Mouse (Mus musculus) liver, embryonic 11.5 days (tissue): Measurements from ENCODE around the gene Sstr1. TPM values are rescaled to one million over a fixed set of nuclear protein-coding genes. Genes with fewer than 3 reads are reported as not detected.

Experiments
- ATAC-seq: fragments of 200-750 bp; cut with Nextera tagmentation; replicated peaks from 2 replicates; pipeline ENCODE4 v1.8.0; 2017; ENCODE audit warnings: moderate number of reproducible peaks, mild to moderate bottlenecking, moderate TSS enrichment, moderate library complexity; ENCODE audit not compliant: low FRiP score
- DNase-seq: peaks from one replicate; pipeline ENCODE4 v3.0.0-alpha.2; 2017; ENCODE audit warnings: low spot score
- H3K27ac ChIP-seq: fragments of 300-500 bp; sonication (generic); 2 replicates; pipeline ENCODE4 v1.5.1; 2014; ENCODE audit warnings: mild to moderate bottlenecking, low read depth, low read length, control low read depth
- H3K27me3 ChIP-seq: fragments of 300-500 bp; sonication (generic); replicated peaks from 2 replicates; pipeline ENCODE4 v1.6.1; 2014; ENCODE audit warnings: low read length, mixed read lengths; ENCODE audit not compliant: control insufficient read depth, insufficient read depth
- H3K36me3 ChIP-seq: fragments of 300-500 bp; sonication (generic); 2 replicates; pipeline ENCODE4 v1.6.1; 2014; ENCODE audit warnings: mild to moderate bottlenecking, low read length, moderate library complexity, mixed read lengths; ENCODE audit not compliant: control insufficient read depth, insufficient read depth
- H3K4me1 ChIP-seq: fragments of 300-500 bp; sonication (generic); replicated peaks from 2 replicates; pipeline ENCODE4 v1.6.1; 2014; ENCODE audit warnings: low read length, mixed read lengths; ENCODE audit not compliant: control insufficient read depth, insufficient read depth
- H3K4me2 ChIP-seq: fragments of 300-500 bp; sonication (generic); 2 replicates; pipeline ENCODE4 v1.6.1; 2014; ENCODE audit warnings: mild to moderate bottlenecking, control low read depth, moderate library complexity
- H3K4me3 ChIP-seq: fragments of 300-500 bp; sonication (generic); 2 replicates; pipeline ENCODE4 v1.5.1; 2014; ENCODE audit warnings: low read depth, low read length, control low read depth
- H3K9ac ChIP-seq: fragments of 300-500 bp; sonication (generic); 2 replicates; pipeline ENCODE4 v1.6.1; 2014; ENCODE audit warnings: low read depth, low read length, control low read depth
- H3K9me3 ChIP-seq: fragments of 300-500 bp; sonication (generic); 2 replicates; pipeline ENCODE4 v1.6.1; 2016; ENCODE audit warnings: low read length, inconsistent platforms, mixed read lengths; ENCODE audit not compliant: control insufficient read depth
- WGBS: fragments of 180-500 bp; shearing (Covaris S2); extraction: QIAGEN DNeasy Blood & Tissue Kit; methylation state at CpG from one replicate; pipeline ENCODE4 v1.1.7; 2014; 5-methylcytosine and 5-hydroxymethylcytosine counted together
- polyA plus RNA-seq: library from polyadenylated mRNA; unstranded; fragments of >200 nt; fragmentation: Nextera tagmentation; extraction: Ambion mirVana; gene quantifications from 2 replicates; pipeline ENCODE4 v1.2.1, GENCODE M21; 2014

Sstr1 gene
- not detected in 2 replicates for polyA plus RNA-seq

GRCm38 (mm10) chr12:58211163-58212071 lies at the start of gene Sstr1:
Gene Sstr1 (plus strand): TSS chr12:58211772.
- DNase-seq: peak; percentile 31
- H3K27ac ChIP-seq: no peak within 1 kb of the TSS
- peak within 1 kb of the TSS; percentile 63 for H3K4me2 ChIP-seq
- H3K36me3 ChIP-seq: no peaks in the 10 kb centered on the region
- H3K4me1 ChIP-seq: no peaks in the 10 kb centered on the region
- 17% methylated on average over 21 of the region's 21 CpGs for WGBS
- no peak within 1 kb of the TSS for H3K9ac ChIP-seq
- no peaks in the 10 kb centered on the region for H3K9me3 ChIP-seq
- no peak for ATAC-seq
- H3K27me3 ChIP-seq: peaks cover 37% of the 10 kb centered on the region
- H3K4me3 ChIP-seq: peak within 1 kb of the TSS; percentile 28

GRCm38 (mm10) chr12:58198810-58199209 lies 12.8 kb upstream of the Sstr1 start:
- H3K27me3 ChIP-seq: no peaks in the 10 kb centered on the region
- no peak overlapping the region for H3K27ac ChIP-seq
- H3K9me3 ChIP-seq: no peaks in the 10 kb centered on the region
- H3K4me3 ChIP-seq: no peak overlapping the region
- H3K4me2 ChIP-seq: no peak overlapping the region
- H3K36me3 ChIP-seq: no peaks in the 10 kb centered on the region
- ATAC-seq: no peak
- 79% methylated on average over 1 of the region's 1 CpGs for WGBS
- H3K4me1 ChIP-seq: no peaks in the 10 kb centered on the region
- DNase-seq: no peak
- no peak overlapping the region for H3K9ac ChIP-seq

GRCm38 (mm10) chr12:58201190-58201589 lies 10.4 kb upstream of the Sstr1 start:
- Histone ChIP-seq H3K27ac (no peak overlapping the region), H3K9me3 (no peaks in the 10 kb centered on the region), H3K36me3 (no peaks in the 10 kb centered on the region), H3K4me2 (no peak overlapping the region), H3K27me3 (no peaks in the 10 kb centered on the region), H3K9ac (no peak overlapping the region), H3K4me1 (no peaks in the 10 kb centered on the region), H3K4me3 (no peak overlapping the region)
- ATAC-seq (no peak), DNase-seq (no peak)

- Histone ChIP-seq H3K36me3 (no peaks in the 10 kb centered on the region), H3K27ac (no peak overlapping the region), H3K9me3 (no peaks in the 10 kb centered on the region), H3K4me1 (no peaks in the 10 kb centered on the region), H3K4me3 (no peak overlapping the region), H3K4me2 (no peak overlapping the region), H3K27me3 (peaks cover 19% of the 10 kb centered on the region), H3K9ac (no peak overlapping the region)
- WGBS: 89% methylated on average over 1 of the region's 1 CpGs
- no peak for ATAC-seq
- no peak for DNase-seq
Observed at GRCm38 (mm10) chr12:58207956-58208355, 3.6 kb upstream of the Sstr1 start.

GRCm38 (mm10) chr12:58212261-58212923 lies 820 bp downstream of the Sstr1 start:
- H3K27ac ChIP-seq: no peak overlapping the region
- DNase-seq (peak; percentile 34), ATAC-seq (no peak)
- H3K27me3 ChIP-seq: peaks cover 37% of the 10 kb centered on the region
- H3K9me3 ChIP-seq: no peaks in the 10 kb centered on the region
- no peaks in the 10 kb centered on the region for H3K4me1 ChIP-seq
- WGBS: 1% methylated on average over 38 of the region's 39 CpGs
- H3K9ac ChIP-seq: no peak overlapping the region
- peak overlapping the region; percentile 63 for H3K4me2 ChIP-seq
- H3K4me3 ChIP-seq: peak overlapping the region; percentile 28
- no peaks in the 10 kb centered on the region for H3K36me3 ChIP-seq

GRCm38 (mm10) chr12:58212924-58213450 lies 1.4 kb downstream of the Sstr1 start:
- Histone ChIP-seq H3K9ac (no peak overlapping the region), H3K9me3 (no peaks in the 10 kb centered on the region), H3K27ac (no peak overlapping the region), H3K27me3 (peaks cover 37% of the 10 kb centered on the region), H3K36me3 (no peaks in the 10 kb centered on the region), H3K4me3 (peak overlapping the region; percentile 28), H3K4me2 (peak overlapping the region; percentile 63), H3K4me1 (no peaks in the 10 kb centered on the region)
- 5% methylated on average over 29 of the region's 29 CpGs for WGBS
- no peak for ATAC-seq
- peak; percentile 32 for DNase-seq

GRCm38 (mm10) chr12:58213451-58214288 lies 2.1 kb downstream of the Sstr1 start:
- H3K4me3 ChIP-seq: peak overlapping the region; percentile 28
- peaks cover 37% of the 10 kb centered on the region for H3K27me3 ChIP-seq
- no peaks in the 10 kb centered on the region for H3K9me3 ChIP-seq
- peak overlapping the region; percentile 63 for H3K4me2 ChIP-seq
- no peak overlapping the region for H3K27ac ChIP-seq
- H3K9ac ChIP-seq: no peak overlapping the region
- no peaks in the 10 kb centered on the region for H3K4me1 ChIP-seq
- 2% methylated on average over 39 of the region's 40 CpGs for WGBS
- no peaks in the 10 kb centered on the region for H3K36me3 ChIP-seq
- ATAC-seq (peak; percentile 24; the same call in 1 of the 2 replicates), DNase-seq (peak; percentile 43)
